Comparison of ENCODE assay signal across 24 mouse cellular contexts in genomic region chr16:97075137-97075902, GRCm38 (mm10).
DNase-seq lines count a peak whose midpoint lies in the region; ATAC-seq lines count a peak whose summit lies in the region.
"Had no signal": no experiment of that assay in that cellular context is flagged by ENCODE, and none has a peak within 500 bp of the region (broad histone marks: within the 10 kb centered on the region; RNA-seq: fewer than 3 reads in every experiment).

No protein-coding gene starts in this region.

- no peak overlapping the region for H3K4me2 ChIP-seq in hindbrain, embryonic 16.5 days (ENCODE audit: low read length)
- no peak overlapping the region for H3K4me2 ChIP-seq in hindbrain, embryonic 11.5 days (replicated peaks; ENCODE audit: low read depth, low read length)
- no peak overlapping the region for H3K4me2 ChIP-seq in lung, embryonic 16.5 days (ENCODE audit: low read depth, low read length)
- H3K4me2 ChIP-seq: embryonic facial prominence, embryonic 13.5 days; heart, embryonic 13.5 days; hindbrain, embryonic 13.5 days; liver, embryonic 13.5 days had no signal

- H3K9me3 ChIP-seq in hindbrain, embryonic 16.5 days (ENCODE audit: control insufficient read depth, low read length) = no peaks in the 10 kb centered on the region
- H3K9me3 ChIP-seq in hindbrain, embryonic 11.5 days (ENCODE audit: control insufficient read depth, low read length) = no peaks in the 10 kb centered on the region
- H3K9me3 ChIP-seq in lung, embryonic 16.5 days (ENCODE audit: control insufficient read depth, low read length) = no peaks in the 10 kb centered on the region
- H3K9me3 ChIP-seq: embryonic facial prominence, embryonic 13.5 days; G1E; heart, embryonic 13.5 days; hindbrain, embryonic 13.5 days; limb, embryonic 10.5 days; liver, embryonic 13.5 days had no signal

- 0 out of 2 replicates have a peak, but pooled peaks have one; percentile 40 for ATAC-seq in hindbrain, embryonic 16.5 days
- no peak for ATAC-seq in hindbrain, embryonic 11.5 days (ENCODE audit: low FRiP score)
- 0 out of 2 replicates have a peak, but pooled peaks have one; percentile 26 for ATAC-seq in lung, embryonic 16.5 days (ENCODE audit: low read depth)
- no peak for ATAC-seq in megakaryocyte, adult 5-6 weeks (ENCODE audit: poor library complexity, severe bottlenecking)
- ATAC-seq: forebrain, embryonic 14.5 days; inflammation-experienced regulatory T-cells, adult 6 months had no signal

- DNase-seq in hindbrain, embryonic 11.5 days (ENCODE audit: low spot score) = no peak
- DNase-seq in lung, postnatal 10 days = no peak
- DNase-seq in brain, adult 2 months (ENCODE audit: low read depth, low spot score) = peak; percentile 52
- peak; percentile 31 for DNase-seq in telencephalon, adult 2 months (ENCODE audit: low read depth, low spot score)
- DNase-seq: adrenal gland, adult 2 months; cerebellum, adult 18-20 months; cerebellum, postnatal 14 days; embryo, embryonic 11 days; gastrocnemius, postnatal 25 days; heart, adult 2 months; kidney, adult 18-20 months; liver, embryonic 13.5 days; thymus, adult 2 months had no signal

- no peak overlapping the region for H3K9ac ChIP-seq in hindbrain, embryonic 16.5 days (ENCODE audit: low read depth, low read length)
- H3K9ac ChIP-seq in hindbrain, embryonic 11.5 days (ENCODE audit: low read depth, low read length) = no peak overlapping the region
- H3K9ac ChIP-seq in lung, embryonic 16.5 days (ENCODE audit: low read length) = no peak overlapping the region
- H3K9ac ChIP-seq: embryonic facial prominence, embryonic 13.5 days; heart, embryonic 13.5 days; hindbrain, embryonic 13.5 days; liver, embryonic 13.5 days had no signal

- no peaks in the 10 kb centered on the region for H3K4me1 ChIP-seq in hindbrain, embryonic 16.5 days (ENCODE audit: control insufficient read depth, insufficient read depth, low read depth, low read length)
- no peaks in the 10 kb centered on the region for H3K4me1 ChIP-seq in hindbrain, embryonic 11.5 days (replicated peaks; ENCODE audit: control insufficient read depth, insufficient read depth, low read length)
- peaks cover 3% of the 10 kb centered on the region; the same call in 1 of the 2 replicates for H3K4me1 ChIP-seq in lung, embryonic 16.5 days (replicated peaks; ENCODE audit: control insufficient read depth, insufficient read depth, low read length)
- H3K4me1 ChIP-seq: embryonic facial prominence, embryonic 13.5 days; heart, embryonic 13.5 days; limb, embryonic 10.5 days; liver, embryonic 13.5 days had no signal

- no peaks in the 10 kb centered on the region for H3K27me3 ChIP-seq in hindbrain, embryonic 16.5 days (replicated peaks; ENCODE audit: control insufficient read depth, insufficient read depth, low read length)
- no peaks in the 10 kb centered on the region for H3K27me3 ChIP-seq in hindbrain, embryonic 11.5 days (ENCODE audit: control insufficient read depth, insufficient read depth, low read length)
- no peaks in the 10 kb centered on the region for H3K27me3 ChIP-seq in lung, embryonic 16.5 days (ENCODE audit: control insufficient read depth, insufficient read depth, low read depth, low read length)
- H3K27me3 ChIP-seq: embryonic facial prominence, embryonic 13.5 days; heart, embryonic 13.5 days; hindbrain, embryonic 13.5 days; liver, embryonic 13.5 days had no signal

- no peaks in the 10 kb centered on the region for H3K36me3 ChIP-seq in hindbrain, embryonic 16.5 days (ENCODE audit: control insufficient read depth, insufficient read depth, low read length)
- no peaks in the 10 kb centered on the region for H3K36me3 ChIP-seq in hindbrain, embryonic 11.5 days (ENCODE audit: control insufficient read depth, insufficient read depth, low read length)
- no peaks in the 10 kb centered on the region for H3K36me3 ChIP-seq in lung, embryonic 16.5 days (ENCODE audit: control insufficient read depth, insufficient read depth, low read length)
- H3K36me3 ChIP-seq: embryonic facial prominence, embryonic 13.5 days; G1E; heart, embryonic 13.5 days; hindbrain, embryonic 13.5 days; limb, embryonic 10.5 days; liver, embryonic 13.5 days had no signal

- no peak overlapping the region for H3K4me3 ChIP-seq in hindbrain, embryonic 16.5 days (ENCODE audit: low read length)
- no peak overlapping the region for H3K4me3 ChIP-seq in hindbrain, embryonic 11.5 days (ENCODE audit: low read depth, low read length)
- no peak overlapping the region for H3K4me3 ChIP-seq in lung, embryonic 16.5 days (ENCODE audit: low read length)
- H3K4me3 ChIP-seq: embryonic facial prominence, embryonic 13.5 days; heart, adult 2 months; heart, embryonic 13.5 days; hindbrain, embryonic 13.5 days; limb, embryonic 10.5 days; liver, embryonic 13.5 days had no signal

- 69% methylated on average over 6 of the region's 6 CpGs for WGBS in hindbrain, embryonic 16.5 days
- WGBS in hindbrain, embryonic 11.5 days = 74% methylated on average over 6 of the region's 6 CpGs
- 58% methylated on average over 6 of the region's 6 CpGs for WGBS in lung, embryonic 16.5 days

- H3K27ac ChIP-seq in hindbrain, embryonic 16.5 days (ENCODE audit: low read depth, low read length) = no peak overlapping the region
- no peak overlapping the region for H3K27ac ChIP-seq in hindbrain, embryonic 11.5 days (ENCODE audit: low read depth, low read length)
- peak overlapping the region; percentile 49 for H3K27ac ChIP-seq in lung, embryonic 16.5 days (ENCODE audit: low read length)
- H3K27ac ChIP-seq: embryonic facial prominence, embryonic 13.5 days; heart, adult 2 months; heart, embryonic 13.5 days; hindbrain, embryonic 13.5 days; kidney, postnatal 0 days; limb, embryonic 10.5 days; liver, embryonic 13.5 days had no signal

Comparison
In these comparisons a context has a peak if more than half of its experiments do, and no peak if none do; other contexts are left out.
1. ATAC-seq: peak in hindbrain, embryonic 16.5 days (single experiment) and lung, embryonic 16.5 days (single experiment); none in hindbrain, embryonic 11.5 days (single experiment) and megakaryocyte, adult 5-6 weeks (single experiment).
2. DNase-seq: peak in brain, adult 2 months (single experiment) and telencephalon, adult 2 months (single experiment); none in hindbrain, embryonic 11.5 days (single experiment) and lung, postnatal 10 days (single experiment).